Mouse (Mus musculus): ENCODE data around the gene Scp2.

Gene Scp2

GRCm38 (mm10) chr4:108018961-108019921 is 125.6 kb downstream of the Scp2 start:
- in situ Hi-C loops (cut with MboI, MseI), result no loop called here

GRCm38 (mm10) chr4:108018241-108018923 is 126.4 kb downstream of the Scp2 start:
- in situ Hi-C loops (cut with MboI, MseI), result no loop called here

GRCm38 (mm10) chr4:108017839-108018238 is 127.0 kb downstream of the Scp2 start:
- in situ Hi-C loops (cut with MboI, MseI), result no loop called here

- in situ Hi-C loops (cut with MboI, MseI), result no loop called here
These were observed 128.5 kb downstream of the Scp2 start for GRCm38 (mm10) chr4:108016321-108016720.

- in situ Hi-C loops (cut with MboI, MseI), result no loop called here
These were observed 129.6 kb downstream of the Scp2 start for GRCm38 (mm10) chr4:108015067-108015765.

GRCm38 (mm10) chr4:108014466-108014865 is 130.3 kb downstream of the Scp2 start:
- in situ Hi-C loops (cut with MboI, MseI), result no loop called here

GRCm38 (mm10) chr4:108008541-108008940 is 136.3 kb downstream of the Scp2 start:
- in situ Hi-C loops (cut with MboI, MseI), result no loop called here

GRCm38 (mm10) chr4:108007532-108008103 is 137.2 kb downstream of the Scp2 start:
- in situ Hi-C loops (cut with MboI, MseI), result no loop called here

GRCm38 (mm10) chr4:108005328-108005727 is 139.5 kb downstream of the Scp2 start:
- in situ Hi-C loops (cut with MboI, MseI), result no loop called here

- in situ Hi-C loops (cut with MboI, MseI), result no loop called here
These were observed 145.4 kb downstream of the Scp2 start for GRCm38 (mm10) chr4:107999380-107999779.

- in situ Hi-C loops (cut with MboI, MseI), result no loop called here
These were observed 146.0 kb downstream of the Scp2 start for GRCm38 (mm10) chr4:107998641-107999332.

GRCm38 (mm10) chr4:107996418-107996986 is 148.3 kb downstream of the Scp2 start:
- in situ Hi-C loops (cut with MboI, MseI), result no loop called here

GRCm38 (mm10) chr4:107995727-107996126 is 149.1 kb downstream of the Scp2 start:
- in situ Hi-C loops (cut with MboI, MseI), result no loop called here

- in situ Hi-C loops (cut with MboI, MseI), result no loop called here
These were observed 149.8 kb downstream of the Scp2 start for GRCm38 (mm10) chr4:107995011-107995410.
